Mouse (Mus musculus) midbrain, postnatal 0 days (tissue): ENCODE data around the gene Cdh10. TPM values are rescaled to one million over a fixed set of nuclear protein-coding genes. Genes with fewer than 3 reads are reported as not detected.
A peak's percentile ranks its signal among the peaks of the same experiment; 100 is the strongest.

Source experiments
- ATAC-seq: fragments of 200-750 bp; cut with Nextera tagmentation; 2 replicates; pipeline ENCODE4 v1.8.0; 2017; ENCODE audit warnings: moderate number of reproducible peaks, mild to moderate bottlenecking, moderate TSS enrichment, moderate library complexity; ENCODE audit not compliant: low FRiP score
- DNase-seq: peaks from one replicate; pipeline ENCODE4 v3.0.0-alpha.2; 2015; ENCODE audit warnings: low spot score
- H3K27ac ChIP-seq: fragments of 300-500 bp; sonication (generic); 2 replicates; pipeline ENCODE4 v1.5.1; 2014; ENCODE audit warnings: low read depth, mild to moderate bottlenecking, low read length, mixed read lengths
- H3K27me3 ChIP-seq: fragments of 300-500 bp; sonication (generic); 2 replicates; pipeline ENCODE4 v1.6.1; 2014; ENCODE audit warnings: low read length, control low read depth, mixed read lengths; ENCODE audit not compliant: insufficient read depth
- H3K36me3 ChIP-seq: fragments of 300-500 bp; sonication (generic); 2 replicates; pipeline ENCODE4 v1.6.1; 2014; ENCODE audit warnings: low read length, control low read depth, mixed read lengths; ENCODE audit not compliant: insufficient read depth
- H3K4me1 ChIP-seq: fragments of 300-500 bp; sonication (generic); 2 replicates; pipeline ENCODE4 v1.6.1; 2014; ENCODE audit warnings: mild to moderate bottlenecking, control low read depth, antibody characterized with exemption, low read length, mixed read lengths; ENCODE audit not compliant: insufficient read depth
- H3K4me2 ChIP-seq: fragments of 300-500 bp; sonication (generic); 2 replicates; pipeline ENCODE4 v1.6.1; 2014; ENCODE audit warnings: low read depth, mild to moderate bottlenecking, low read length, mixed read lengths; ENCODE audit not compliant: poor library complexity, severe bottlenecking
- H3K4me3 ChIP-seq: fragments of 300-500 bp; sonication (generic); 2 replicates; pipeline ENCODE4 v1.5.1; 2014; ENCODE audit warnings: low read depth, mild to moderate bottlenecking, low read length, moderate library complexity
- H3K9ac ChIP-seq: fragments of 300-500 bp; sonication (generic); replicated peaks from 2 replicates; pipeline ENCODE4 v1.6.1; 2014; ENCODE audit warnings: mild to moderate bottlenecking, low read length, moderate library complexity, mixed read lengths; ENCODE audit not compliant: poor library complexity, severe bottlenecking
- H3K9me3 ChIP-seq: fragments of 300-500 bp; sonication (generic); 2 replicates; pipeline ENCODE4 v1.6.1; 2016; ENCODE audit warnings: low read length, control low read depth
- CTCF ChIP-seq: IDR thresholded peaks from 2 replicates; pipeline ENCODE4 v1.5.1; 2016; ENCODE audit warnings: antibody characterized with exemption, mild to moderate bottlenecking
- WGBS: fragments of 180-500 bp; shearing (Covaris S2); extraction: QIAGEN DNeasy Blood & Tissue Kit; methylation state at CpG from one replicate; pipeline ENCODE4 v1.1.7; 2014; 5-methylcytosine and 5-hydroxymethylcytosine counted together
- polyA plus RNA-seq: library from polyadenylated mRNA; unstranded; fragments of >200 nt; fragmentation: Nextera tagmentation; extraction: Ambion mirVana; gene quantifications from 2 replicates; pipeline ENCODE4 v1.2.1, GENCODE M21; 2015
- total RNA-seq: library from RNA; depleted of rRNA; stranded (reverse); fragments of >200 nt; gene quantifications from 2 replicates; pipeline ENCODE4 v1.2.3, GENCODE M21; 2014

Gene Cdh10
- total and polyA plus RNA-seq, 2 experiments from 2014 or later = 24.4 to 44.9 TPM

DNA sequence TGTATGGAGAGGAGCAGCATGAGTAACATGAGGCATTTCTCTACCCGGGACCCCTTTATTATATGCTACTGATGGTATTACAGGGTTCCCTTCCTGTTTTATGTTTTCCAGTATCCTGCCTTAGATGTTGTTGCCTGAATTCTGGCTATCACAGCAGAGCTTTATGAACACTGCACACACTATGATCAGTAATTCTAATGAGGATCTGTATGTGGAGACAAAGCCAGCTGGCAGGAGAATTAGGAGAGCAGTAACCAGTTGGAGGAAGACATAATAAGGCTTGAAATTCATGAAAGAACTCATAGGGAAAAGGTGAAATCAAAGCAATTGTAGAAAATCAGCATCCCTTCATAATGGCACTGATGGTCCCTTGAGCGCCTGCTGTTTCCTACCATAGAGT is 51.1 kb downstream of the Cdh10 start:
- H3K27me3 ChIP-seq = no peaks in the 10 kb centered on the region
- H3K4me3 ChIP-seq = no peak overlapping the region
- TF ChIP-seq CTCF = no peak
- no peak overlapping the region for H3K4me2 ChIP-seq
- 89% methylated on average over 2 of the region's 2 CpGs for WGBS
- no peak for DNase-seq
- H3K4me1 ChIP-seq = no peaks in the 10 kb centered on the region
- H3K36me3 ChIP-seq = no peaks in the 10 kb centered on the region
- no peak for ATAC-seq
- H3K9ac ChIP-seq = no peak overlapping the region
- H3K9me3 ChIP-seq = no peaks in the 10 kb centered on the region
- no peak overlapping the region for H3K27ac ChIP-seq

DNA sequence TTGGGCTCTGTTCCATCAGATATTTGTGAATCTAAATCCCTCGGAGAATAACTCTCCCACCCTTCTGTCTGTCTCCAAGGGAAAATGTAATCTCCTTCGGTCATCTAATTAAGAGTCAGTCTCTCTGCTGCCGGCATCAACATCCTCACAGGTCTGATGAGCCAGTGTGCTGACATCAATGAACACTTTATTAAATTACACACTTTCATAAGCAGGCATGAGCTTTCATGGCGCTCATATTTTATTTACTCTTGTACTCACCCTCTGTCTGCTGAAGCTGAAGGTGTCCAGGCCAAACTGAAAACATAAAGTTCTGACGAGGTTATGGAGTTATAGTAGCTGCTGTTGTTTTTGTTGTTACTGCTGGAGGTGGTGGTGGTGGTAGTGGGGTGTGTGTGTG is 62.7 kb downstream of the Cdh10 start:
- no peaks in the 10 kb centered on the region for H3K36me3 ChIP-seq
- 44% methylated on average over 5 of the region's 5 CpGs for WGBS
- no peak for TF ChIP-seq CTCF
- H3K9ac ChIP-seq = no peak overlapping the region
- DNase-seq (peak; percentile 30), ATAC-seq (no peak)
- no peak overlapping the region for H3K4me3 ChIP-seq
- H3K4me1 ChIP-seq = no peaks in the 10 kb centered on the region
- no peak overlapping the region for H3K27ac ChIP-seq
- H3K27me3 ChIP-seq = no peaks in the 10 kb centered on the region
- H3K9me3 ChIP-seq = no peaks in the 10 kb centered on the region
- no peak overlapping the region for H3K4me2 ChIP-seq

DNA sequence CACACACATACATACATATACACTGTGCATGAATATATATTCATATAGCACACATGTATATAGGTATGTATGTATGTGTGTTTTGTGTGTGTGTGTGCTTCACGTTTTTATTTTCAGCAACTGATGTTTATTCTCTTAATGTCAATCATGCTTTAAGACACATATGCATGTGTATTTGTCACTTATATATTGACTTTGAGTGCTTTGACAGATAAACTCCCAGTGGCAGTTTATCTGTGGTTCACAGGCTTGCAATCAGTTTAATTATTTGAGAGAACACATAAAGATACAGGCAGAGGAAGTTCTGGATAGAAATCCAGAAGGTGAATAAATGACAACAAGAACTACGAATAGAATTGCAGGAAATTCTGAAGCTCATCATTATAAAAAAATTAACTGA is 67.9 kb downstream of the Cdh10 start:
- TF ChIP-seq CTCF = no peak

DNA sequence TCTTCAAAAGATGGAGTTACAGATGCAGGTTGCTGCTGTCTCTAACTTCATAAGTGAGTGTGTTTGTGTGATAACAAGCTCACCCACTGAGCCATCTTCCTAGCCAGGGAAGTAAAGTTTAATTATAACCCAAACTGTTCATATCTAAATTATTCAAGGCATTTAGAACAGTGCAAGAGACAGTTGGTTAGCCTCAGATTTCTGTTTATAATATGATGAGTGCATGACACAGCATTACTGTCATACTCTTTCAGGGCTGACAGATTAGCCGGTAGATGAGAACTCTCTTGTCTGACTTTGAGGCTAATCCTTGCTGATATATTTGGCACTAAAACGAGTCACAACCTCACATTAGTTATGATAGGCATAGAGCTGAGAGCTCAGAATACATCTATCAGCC is 70.2 kb downstream of the Cdh10 start:
- H3K4me3 ChIP-seq = no peak overlapping the region
- no peak for TF ChIP-seq CTCF
- H3K4me2 ChIP-seq = no peak overlapping the region
- H3K36me3 ChIP-seq = no peaks in the 10 kb centered on the region
- no peak overlapping the region for H3K27ac ChIP-seq
- H3K9ac ChIP-seq = no peak overlapping the region
- H3K9me3 ChIP-seq = no peaks in the 10 kb centered on the region
- DNase-seq (no peak), ATAC-seq (no peak)
- WGBS = 49% methylated on average over 2 of the region's 2 CpGs
- no peaks in the 10 kb centered on the region for H3K4me1 ChIP-seq
- H3K27me3 ChIP-seq = no peaks in the 10 kb centered on the region

More for the DNA sequence above, 67.9 kb downstream of the Cdh10 start:
- H3K4me3 ChIP-seq = no peak overlapping the region
- H3K4me2 ChIP-seq = no peak overlapping the region
- H3K36me3 ChIP-seq = no peaks in the 10 kb centered on the region
- no peak for ATAC-seq
- H3K27me3 ChIP-seq = no peaks in the 10 kb centered on the region
- no peak overlapping the region for H3K9ac ChIP-seq
- no peaks in the 10 kb centered on the region for H3K9me3 ChIP-seq
- 87% methylated on average over 2 of the region's 2 CpGs for WGBS
- no peak for DNase-seq
- no peak overlapping the region for H3K27ac ChIP-seq
- H3K4me1 ChIP-seq = no peaks in the 10 kb centered on the region

DNA sequence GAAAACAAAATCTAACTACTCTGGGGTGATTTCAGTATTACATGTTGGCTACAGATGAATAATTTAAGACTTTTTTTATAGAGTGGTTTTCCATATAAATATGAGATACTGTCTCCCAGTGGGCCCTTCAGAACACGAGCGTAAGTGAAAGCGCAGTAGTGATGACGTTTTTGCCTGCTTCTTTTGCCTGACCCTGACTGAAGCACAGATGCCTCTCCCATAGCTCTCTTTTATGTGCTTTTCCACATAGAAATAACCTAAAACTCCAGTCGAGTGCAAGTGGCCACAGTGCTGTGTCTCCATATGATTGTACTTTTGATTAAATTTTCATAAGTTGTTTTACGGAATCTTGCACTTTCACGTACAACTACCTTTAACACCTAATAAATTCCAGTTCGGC is 71.6 kb downstream of the Cdh10 start:
- Histone ChIP-seq H3K9ac (no peak overlapping the region), H3K4me3 (no peak overlapping the region), H3K4me1 (no peaks in the 10 kb centered on the region), H3K27ac (no peak overlapping the region), H3K36me3 (no peaks in the 10 kb centered on the region), H3K9me3 (no peaks in the 10 kb centered on the region), H3K27me3 (no peaks in the 10 kb centered on the region), H3K4me2 (no peak overlapping the region)
- ATAC-seq = no peak
- no peak for TF ChIP-seq CTCF
- no peak for DNase-seq
- 70% methylated on average over 8 of the region's 8 CpGs for WGBS

DNA sequence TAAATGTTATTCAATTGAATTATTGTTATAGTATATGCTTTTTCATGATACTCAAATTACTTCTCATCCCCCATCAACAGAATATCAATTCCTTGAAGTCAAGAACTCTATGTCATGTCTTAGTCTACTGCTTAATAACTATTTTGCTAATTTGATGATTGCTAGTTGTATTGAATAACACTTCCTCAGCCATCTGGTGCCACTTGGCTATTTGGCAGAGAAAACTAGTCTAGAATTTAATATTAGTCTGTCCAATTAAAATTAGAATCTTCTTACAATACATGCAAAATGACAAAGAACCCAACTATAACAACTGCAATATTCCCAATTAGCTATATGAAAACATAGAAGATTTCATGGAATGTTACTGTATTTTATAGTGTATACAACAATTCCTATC is 82.0 kb downstream of the Cdh10 start:
- Histone ChIP-seq H3K27me3 (no peaks in the 10 kb centered on the region), H3K4me3 (no peak overlapping the region), H3K36me3 (no peaks in the 10 kb centered on the region), H3K27ac (no peak overlapping the region), H3K9ac (no peak overlapping the region), H3K4me2 (no peak overlapping the region), H3K4me1 (no peaks in the 10 kb centered on the region), H3K9me3 (no peaks in the 10 kb centered on the region)
- DNase-seq (no peak), ATAC-seq (no peak)
- no peak for TF ChIP-seq CTCF

DNA sequence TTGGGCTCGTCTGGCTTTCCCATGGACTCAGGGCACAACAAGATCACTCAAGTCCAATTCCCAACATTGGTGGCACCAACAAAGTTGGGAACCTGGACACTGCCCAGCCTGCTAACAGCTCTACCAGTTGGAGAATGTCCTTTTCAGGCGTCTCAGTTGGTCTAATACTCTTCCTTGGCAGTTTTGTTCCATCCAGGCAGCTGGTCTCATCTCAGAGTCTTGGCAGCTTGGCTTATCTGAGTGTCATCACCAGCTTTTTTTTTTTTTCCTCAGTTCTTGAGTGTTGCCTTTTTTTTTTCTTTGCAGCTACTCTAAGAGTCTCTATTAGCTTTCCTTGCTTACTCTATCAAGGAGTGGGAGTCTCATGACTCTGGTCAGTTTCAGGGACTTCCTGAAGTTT is 85.4 kb downstream of the Cdh10 start:
- Histone ChIP-seq H3K27ac (no peak overlapping the region), H3K27me3 (no peaks in the 10 kb centered on the region), H3K4me3 (no peak overlapping the region), H3K9me3 (no peaks in the 10 kb centered on the region), H3K36me3 (no peaks in the 10 kb centered on the region), H3K4me1 (no peaks in the 10 kb centered on the region), H3K9ac (no peak overlapping the region), H3K4me2 (no peak overlapping the region)
- DNase-seq (no peak), ATAC-seq (no peak)
- no peak for TF ChIP-seq CTCF
- WGBS = 86% methylated on average over 2 of the region's 2 CpGs
